ENCODE assay signal across 8 mouse cellular contexts in the genomic region with DNA sequence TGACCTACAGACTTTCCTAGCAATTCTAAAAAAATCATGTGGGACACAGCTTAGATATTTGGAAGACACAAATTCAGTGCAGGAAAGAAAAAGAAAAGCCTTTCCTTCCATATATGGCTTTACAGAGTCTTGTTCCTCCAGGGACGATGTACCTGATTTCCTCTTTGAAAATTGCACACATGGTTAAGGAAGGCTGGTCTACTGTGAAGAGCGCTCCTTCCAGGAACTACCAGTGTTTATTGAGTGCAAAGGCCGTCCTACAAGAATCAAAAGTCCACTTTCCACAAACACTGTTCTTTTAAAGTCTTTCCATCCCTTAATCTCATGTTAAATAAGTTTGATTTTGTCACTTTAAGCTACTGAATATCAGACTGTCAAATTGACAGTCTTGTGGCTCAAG. TPM values are rescaled to one million over a fixed set of nuclear protein-coding genes. Genes with fewer than 3 reads are reported as not detected.
DNase-seq lines count a peak whose midpoint lies in the region; ATAC-seq and TF ChIP-seq lines count a peak whose summit lies in the region.

No protein-coding gene starts in this region.

- H3K4me1 ChIP-seq in heart, embryonic 10.5 days = peaks cover 31% of the 10 kb centered on the region
- peaks cover 25% of the 10 kb centered on the region for H3K4me1 ChIP-seq in forebrain, embryonic 13.5 days
- H3K4me1 ChIP-seq in liver, embryonic 13.5 days (replicated peaks) = peaks cover 38% of the 10 kb centered on the region

- no peak for ATAC-seq in forebrain, embryonic 13.5 days
- ATAC-seq in liver, embryonic 13.5 days (ENCODE audit: low read depth) = no peak

- 57% methylated on average over 3 of the region's 3 CpGs for WGBS in heart, embryonic 10.5 days
- 71% methylated on average over 3 of the region's 3 CpGs for WGBS in forebrain, embryonic 13.5 days
- 43% methylated on average over 3 of the region's 3 CpGs for WGBS in liver, embryonic 13.5 days (ENCODE audit: insufficient replicate concordance)

- H3K9ac ChIP-seq in forebrain, embryonic 13.5 days = peak overlapping the region; percentile 88
- H3K9ac ChIP-seq in liver, embryonic 13.5 days = peak overlapping the region; percentile 89

- H3K4me3 ChIP-seq in heart, embryonic 10.5 days = peak overlapping the region; percentile 87
- peak overlapping the region; percentile 82 for H3K4me3 ChIP-seq in C2C12 (ENCODE audit: insufficient read depth, poor library complexity, severe bottlenecking)
- H3K4me3 ChIP-seq in forebrain, embryonic 13.5 days = peak overlapping the region; percentile 87
- peak overlapping the region; percentile 91 for H3K4me3 ChIP-seq in liver, embryonic 13.5 days (replicated peaks)

- no peak for DNase-seq in heart, embryonic 10.5 days (ENCODE audit: low spot score)
- DNase-seq in heart, postnatal 25 days (ENCODE audit: low spot score) = no peak
- DNase-seq in liver, embryonic 13.5 days = no peak
- no peak for DNase-seq in urinary bladder, postnatal 10 days (ENCODE audit: low spot score)
- DNase-seq in cerebellum, adult 9-10 months = no peak
- no peak for DNase-seq in spleen, postnatal 14 days (ENCODE audit: low spot score in 2 of 2)

- no peaks in the 10 kb centered on the region for H3K27me3 ChIP-seq in heart, embryonic 10.5 days (ENCODE audit: insufficient read depth, poor library complexity, severe bottlenecking)
- H3K27me3 ChIP-seq in C2C12 (ENCODE audit: control insufficient read depth, insufficient read depth, insufficient read length) = no peaks in the 10 kb centered on the region
- H3K27me3 ChIP-seq in forebrain, embryonic 13.5 days = no peaks in the 10 kb centered on the region
- H3K27me3 ChIP-seq in liver, embryonic 13.5 days = no peaks in the 10 kb centered on the region

- intact Hi-C loops in heart, postnatal 25 days (cut with DNase I) = loop anchor here (1.0 to 5.0 kb wide), 3 partner anchors 42 to 90 kb away; no protein-coding TSS in a partner anchor

- no peaks in the 10 kb centered on the region for H3K36me3 ChIP-seq in heart, embryonic 10.5 days
- no peaks in the 10 kb centered on the region for H3K36me3 ChIP-seq in C2C12 (ENCODE audit: control insufficient read depth, insufficient read depth)
- H3K36me3 ChIP-seq in forebrain, embryonic 13.5 days (ENCODE audit: poor library complexity, severe bottlenecking) = no peaks in the 10 kb centered on the region
- H3K36me3 ChIP-seq in liver, embryonic 13.5 days = no peaks in the 10 kb centered on the region

- H3K27ac ChIP-seq in heart, embryonic 10.5 days = peak overlapping the region; percentile 95
- H3K27ac ChIP-seq in forebrain, embryonic 13.5 days = 0 out of 2 replicates have a peak overlapping the region, but pooled peaks have one; percentile 95
- peak overlapping the region; percentile 94 for H3K27ac ChIP-seq in liver, embryonic 13.5 days

- no peak for TF ChIP-seq CTCF in C2C12 (IDR thresholded peaks at IDR 0.05; ENCODE audit: control insufficient read depth, insufficient read depth, insufficient read length)

- H3ac ChIP-seq in C2C12 (ENCODE audit: control insufficient read depth, insufficient read length, low read depth) = peak overlapping the region; percentile 51

- peaks cover 41% of the 10 kb centered on the region for H3K79me2 ChIP-seq in C2C12 (ENCODE audit: control insufficient read depth, insufficient read depth)

- H3K79me3 ChIP-seq in C2C12 (ENCODE audit: low read depth) = peaks cover 19% of the 10 kb centered on the region

- peak overlapping the region; percentile 77 for H3K4me2 ChIP-seq in forebrain, embryonic 13.5 days
- peak overlapping the region; percentile 93 for H3K4me2 ChIP-seq in liver, embryonic 13.5 days

- no peaks in the 10 kb centered on the region for H3K9me3 ChIP-seq in heart, embryonic 10.5 days
- no peaks in the 10 kb centered on the region for H3K9me3 ChIP-seq in forebrain, embryonic 13.5 days (replicated peaks)
- no peaks in the 10 kb centered on the region for H3K9me3 ChIP-seq in liver, embryonic 13.5 days (replicated peaks)

TF ChIP-seq in C2C12, 6 proteins besides CTCF, POLR2A, EP300 and RAD21:
- no peak for TF ChIP-seq USF1 (IDR thresholded peaks at IDR 0.05; ENCODE audit: low read depth)
- TF ChIP-seq MAX (IDR thresholded peaks at IDR 0.05) = no peak
- TF ChIP-seq MYOG (IDR thresholded peaks at IDR 0.05; ENCODE audit: control insufficient read depth, extremely low read depth, insufficient read length) = no peak
- TF ChIP-seq FOSL1 (IDR thresholded peaks at IDR 0.05; ENCODE audit: insufficient read depth, low read length, poor library complexity, severe bottlenecking) = no peak

RNA-seq across cellular contexts. Expression of a gene that starts 0.9 kb away (rescaled TPM):
- polyA plus RNA-seq in heart, embryonic 10.5 days (2016; fragmentation: Nextera tagmentation; extraction: Ambion mirVana) = 60.0 and 61.4 TPM in 2 replicates
- total RNA-seq in heart, postnatal 25 days (2021) = 10 to 100 TPM; 23.0 to 24.2 TPM
- 50.3 TPM for polyA plus RNA-seq in C2C12 (2012; fragmentation: generic; extraction: Trizol)
- polyA plus RNA-seq in forebrain, embryonic 13.5 days (2015; fragmentation: Nextera tagmentation; extraction: Ambion mirVana) = 65.2 and 66.0 TPM in 2 replicates
- polyA plus RNA-seq in liver, embryonic 13.5 days (2015; fragmentation: Nextera tagmentation; extraction: Ambion mirVana) = 22.2 and 24.2 TPM in 2 replicates

RNA-seq across cellular contexts. Expression of a gene that starts 42.3 kb away (rescaled TPM):
- polyA plus RNA-seq in heart, embryonic 10.5 days (2016; fragmentation: Nextera tagmentation; extraction: Ambion mirVana) = 7.7 and 8.1 TPM in 2 replicates
- total RNA-seq in heart, postnatal 25 days (2021) = 10 to 100 TPM; 71.4 to 71.9 TPM
- 17.3 TPM for polyA plus RNA-seq in C2C12 (2012; fragmentation: generic; extraction: Trizol)
- polyA plus RNA-seq in forebrain, embryonic 13.5 days (2015; fragmentation: Nextera tagmentation; extraction: Ambion mirVana) = 12.7 and 14.5 TPM in 2 replicates
- polyA plus RNA-seq in liver, embryonic 13.5 days (2015; fragmentation: Nextera tagmentation; extraction: Ambion mirVana) = 5.2 and 5.3 TPM in 2 replicates
